ENCODE assay signal across 8 mouse cellular contexts in genomic region chr8:72474826-72475546, GRCm38 (mm10). TPM values are rescaled to one million over a fixed set of nuclear protein-coding genes. Genes with fewer than 3 reads are reported as not detected.
DNase-seq lines count a peak whose midpoint lies in the region; ATAC-seq and TF ChIP-seq lines count a peak whose summit lies in the region.

TSS of gene Cherp (minus strand) at chr8:72475226.

- peaks cover 9% of the 10 kb centered on the region; the same call in 1 of the 2 replicates for H3K9me3 ChIP-seq in heart, embryonic 12.5 days (replicated peaks)
- no peaks in the 10 kb centered on the region for H3K9me3 ChIP-seq in kidney, postnatal 0 days (replicated peaks; ENCODE audit: low read length)
- no peaks in the 10 kb centered on the region for H3K9me3 ChIP-seq in liver, embryonic 11.5 days (ENCODE audit: control insufficient read depth, low read length)
- no peaks in the 10 kb centered on the region for H3K9me3 ChIP-seq in stomach, embryonic 14.5 days (ENCODE audit: control insufficient read depth, low read depth, low read length)

- peaks cover 19% of the 10 kb centered on the region for H3K4me1 ChIP-seq in heart, embryonic 12.5 days (replicated peaks)
- H3K4me1 ChIP-seq in kidney, postnatal 0 days (replicated peaks; ENCODE audit: insufficient read depth, low read length): peaks cover 7% of the 10 kb centered on the region; the same call in 1 of the 2 replicates
- peaks cover 16% of the 10 kb centered on the region for H3K4me1 ChIP-seq in liver, embryonic 11.5 days (replicated peaks; ENCODE audit: control insufficient read depth, insufficient read depth, low read length)
- peaks cover 7% of the 10 kb centered on the region; the same call in 1 of the 2 replicates for H3K4me1 ChIP-seq in stomach, embryonic 14.5 days (ENCODE audit: control insufficient read depth, insufficient read depth, low read length)

- H3K27ac ChIP-seq in heart, embryonic 12.5 days (ENCODE audit: poor library complexity, severe bottlenecking): peak within 1 kb of the TSS; percentile 80
- H3K27ac ChIP-seq in kidney, postnatal 0 days: peak within 1 kb of the TSS; percentile 90
- peak within 1 kb of the TSS; percentile 89 for H3K27ac ChIP-seq in liver, embryonic 11.5 days (ENCODE audit: low read depth, low read length)
- peak within 1 kb of the TSS; percentile 84 for H3K27ac ChIP-seq in stomach, embryonic 14.5 days (ENCODE audit: low read length)

- DNase-seq in CD4-positive helper T cell, adult 2 months (ENCODE audit: low read depth, low spot score): peak; percentile 99
- peak; percentile 97 for DNase-seq in brain, embryonic 18.5 days (ENCODE audit: low read depth, low spot score)
- DNase-seq in kidney, postnatal 0 days (ENCODE audit: low spot score): peak; percentile 99
- DNase-seq in liver, embryonic 11.5 days (ENCODE audit: low spot score): peak; percentile 96
- peak; percentile 98 for DNase-seq in naive thymus-derived CD4-positive, alpha-beta T cell, adult 2 months (ENCODE audit: low read depth)

- no peaks in the 10 kb centered on the region for H3K27me3 ChIP-seq in heart, embryonic 12.5 days (replicated peaks)
- H3K27me3 ChIP-seq in kidney, postnatal 0 days (ENCODE audit: insufficient read depth, low read length): no peaks in the 10 kb centered on the region
- H3K27me3 ChIP-seq in liver, embryonic 11.5 days (replicated peaks; ENCODE audit: control insufficient read depth, insufficient read depth, low read length): no peaks in the 10 kb centered on the region
- no peaks in the 10 kb centered on the region for H3K27me3 ChIP-seq in stomach, embryonic 14.5 days (ENCODE audit: control insufficient read depth, insufficient read depth, low read length)

- H3K4me3 ChIP-seq in heart, embryonic 12.5 days: peak within 1 kb of the TSS; percentile 81
- H3K4me3 ChIP-seq in kidney, postnatal 0 days (replicated peaks; ENCODE audit: low read depth, low read length): peak within 1 kb of the TSS; percentile 84
- H3K4me3 ChIP-seq in liver, embryonic 11.5 days (ENCODE audit: low read depth, low read length): peak within 1 kb of the TSS; percentile 67
- peak within 1 kb of the TSS; percentile 89 for H3K4me3 ChIP-seq in stomach, embryonic 14.5 days (ENCODE audit: low read depth, low read length)

- WGBS in heart, embryonic 12.5 days: under 1% methylated on average over 80 of the region's 80 CpGs
- under 1% methylated on average over 80 of the region's 80 CpGs for WGBS in kidney, postnatal 0 days
- under 1% methylated on average over 72 of the region's 80 CpGs for WGBS in liver, embryonic 11.5 days
- WGBS in stomach, embryonic 14.5 days: under 1% methylated on average over 80 of the region's 80 CpGs

- ATAC-seq in erythroid progenitor cell, adult 5-6 weeks (replicated peaks; ENCODE audit: low FRiP score, poor library complexity, severe bottlenecking): peak; percentile 97
- peak; percentile 94 for ATAC-seq in heart, embryonic 12.5 days (ENCODE audit: insufficient number of reproducible peaks, low FRiP score)
- ATAC-seq in kidney, postnatal 0 days (replicated peaks; ENCODE audit: low FRiP score, low read depth): peak; percentile 96
- ATAC-seq in liver, embryonic 11.5 days (replicated peaks; ENCODE audit: low FRiP score): peak; percentile 94
- peak; percentile 96 for ATAC-seq in stomach, embryonic 14.5 days (ENCODE audit: insufficient number of reproducible peaks, insufficient read depth, low FRiP score, low read depth)

- H3K9ac ChIP-seq in heart, embryonic 12.5 days: peak within 1 kb of the TSS; percentile 87
- H3K9ac ChIP-seq in kidney, postnatal 0 days (ENCODE audit: low read depth, low read length): peak within 1 kb of the TSS; percentile 79
- peak within 1 kb of the TSS; percentile 67 for H3K9ac ChIP-seq in liver, embryonic 11.5 days (ENCODE audit: low read depth, low read length)
- H3K9ac ChIP-seq in stomach, embryonic 14.5 days (replicated peaks; ENCODE audit: low read depth, low read length): peak within 1 kb of the TSS; percentile 80

- TF ChIP-seq CTCF in kidney, postnatal 0 days (IDR thresholded peaks at IDR 0.05; ENCODE audit: low read depth): no peak

- peak within 1 kb of the TSS; percentile 97 for H3K4me2 ChIP-seq in heart, embryonic 12.5 days
- peak within 1 kb of the TSS; percentile 92 for H3K4me2 ChIP-seq in kidney, postnatal 0 days (ENCODE audit: low read length)
- peak within 1 kb of the TSS; percentile 96 for H3K4me2 ChIP-seq in liver, embryonic 11.5 days
- peak within 1 kb of the TSS; percentile 98 for H3K4me2 ChIP-seq in stomach, embryonic 14.5 days (replicated peaks; ENCODE audit: low read depth, low read length)

- H3K36me3 ChIP-seq in heart, embryonic 12.5 days: peaks cover 45% of the 10 kb centered on the region
- H3K36me3 ChIP-seq in kidney, postnatal 0 days (ENCODE audit: insufficient read depth, low read length): peaks cover 20% of the 10 kb centered on the region
- H3K36me3 ChIP-seq in liver, embryonic 11.5 days (ENCODE audit: control insufficient read depth, insufficient read depth, low read length): peaks cover 33% of the 10 kb centered on the region
- H3K36me3 ChIP-seq in stomach, embryonic 14.5 days (ENCODE audit: control insufficient read depth, insufficient read depth, low read length): peaks cover 30% of the 10 kb centered on the region

RNA-seq across cellular contexts. Expression of gene Cherp, which starts in this region (rescaled TPM):
- total RNA-seq in erythroid progenitor cell, adult 5-6 weeks (2015; ENCODE audit: low replicate concordance): 52.4 and 63.1 TPM in 2 replicates
- 14.8 and 18.6 TPM in 2 replicates for total RNA-seq in erythroid progenitor cell, adult 5-6 weeks (2017; ENCODE audit: low replicate concordance)
- polyA plus RNA-seq in heart, embryonic 12.5 days (2016; fragmentation: Nextera tagmentation; extraction: Ambion mirVana): 57.2 and 60.6 TPM in 2 replicates
- polyA plus RNA-seq in kidney, postnatal 0 days (2015; fragmentation: Nextera tagmentation; extraction: Ambion mirVana): 38.7 and 39.1 TPM in 2 replicates
- polyA plus RNA-seq in liver, embryonic 11.5 days (2014; fragmentation: Nextera tagmentation; extraction: Ambion mirVana): 90.1 and 92.8 TPM in 2 replicates
- polyA plus RNA-seq in stomach, embryonic 14.5 days (2014; fragmentation: Nextera tagmentation; extraction: Ambion mirVana): 57.3 and 60.9 TPM in 2 replicates

Comparison
In these comparisons a context has a peak if more than half of its experiments do, and no peak if none do; other contexts are left out.
1. Peak in every context shown above with its lines: DNase-seq, ATAC-seq, H3K4me3 ChIP-seq and H3K27ac ChIP-seq.